Mouse (Mus musculus) brain, embryonic 14.5 days (tissue): ENCODE results near the gene Sqstm1.

ENCODE experiments used
- CTCF ChIP-seq: fragments of 200-500 bp; IDR thresholded peaks from 2 replicates; pipeline ENCODE4 v1.5.1; 2012; ENCODE audit warnings: inconsistent platforms, mild to moderate bottlenecking, moderate library complexity, borderline replicate concordance; ENCODE audit not compliant: insufficient read depth, insufficient read length; ENCODE audit errors: extremely low read depth
- POLR2A ChIP-seq: fragments of 200-500 bp; IDR thresholded peaks from 2 replicates; pipeline ENCODE4 v1.6.1; 2012; ENCODE audit warnings: mild to moderate bottlenecking, inconsistent platforms, borderline replicate concordance; ENCODE audit not compliant: poor library complexity, insufficient read depth, insufficient read length, severe bottlenecking; ENCODE audit errors: extremely low read depth

DNA sequence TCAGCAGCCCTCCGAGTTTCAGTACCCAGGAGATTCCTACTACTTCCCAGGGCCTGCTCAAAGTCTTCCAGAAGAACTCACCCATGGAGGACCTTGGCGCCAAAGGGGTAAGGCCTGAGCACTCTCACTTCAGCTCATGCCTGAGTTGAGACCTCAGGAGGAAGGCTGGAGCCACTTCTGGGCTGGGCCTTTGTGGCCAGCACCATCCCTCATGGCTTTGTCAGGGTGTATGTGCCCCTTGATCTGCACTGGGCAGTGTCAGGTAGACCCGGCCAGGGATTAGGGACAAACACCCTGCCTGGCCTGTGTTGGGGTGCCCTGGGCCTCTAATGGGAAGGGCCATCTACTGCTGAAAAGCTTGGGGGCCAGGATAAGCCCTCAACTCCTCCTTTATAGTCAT lies 59.3 kb downstream of the Sqstm1 start:
- no peak for TF ChIP-seq CTCF
- no peak for TF ChIP-seq POLR2A
